Mouse (Mus musculus) inflammation-experienced regulatory T-cells, adult 6 months (primary cell): ENCODE results near the gene Ppip5k2. TPM values are rescaled to one million over a fixed set of nuclear protein-coding genes. Genes with fewer than 3 reads are reported as not detected.

Experiments
- ATAC-seq: one replicate; pipeline ENCODE4 v1.8.0; 2017
- polyA plus RNA-seq, 3 experiments: library from polyadenylated mRNA; unstranded; fragments of 100-300 nt; shearing (Covaris generic); gene quantifications; one replicate each; pipeline ENCODE4 v1.2.1; 2017

Ppip5k2 gene
- polyA plus RNA-seq, 3 experiments from 2014 or later = 30.7 to 38.6 (median 38.6) TPM

GRCm38 (mm10) chr1:97754392-97754791 is 15.8 kb downstream of the Ppip5k2 start:
- no peak for ATAC-seq

DNA sequence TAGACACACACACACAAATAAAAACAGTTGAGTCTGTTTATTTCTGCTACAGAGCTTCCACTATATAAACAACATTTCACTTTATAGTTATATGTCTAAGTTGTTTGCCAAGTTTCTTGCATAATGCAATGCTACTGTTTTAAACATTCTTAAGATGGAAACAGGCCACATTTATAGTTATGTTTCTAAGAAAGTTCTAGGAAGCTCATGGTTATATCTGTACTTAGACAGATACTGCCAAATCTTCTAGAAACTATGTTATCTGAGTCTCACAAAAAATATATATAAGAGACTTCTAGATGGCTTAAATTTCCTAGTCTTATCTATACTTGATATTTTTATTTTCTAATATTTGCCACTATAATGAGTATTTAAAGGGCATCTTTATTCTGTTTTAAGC is 17.0 kb downstream of the Ppip5k2 start:
- no peak for ATAC-seq

DNA sequence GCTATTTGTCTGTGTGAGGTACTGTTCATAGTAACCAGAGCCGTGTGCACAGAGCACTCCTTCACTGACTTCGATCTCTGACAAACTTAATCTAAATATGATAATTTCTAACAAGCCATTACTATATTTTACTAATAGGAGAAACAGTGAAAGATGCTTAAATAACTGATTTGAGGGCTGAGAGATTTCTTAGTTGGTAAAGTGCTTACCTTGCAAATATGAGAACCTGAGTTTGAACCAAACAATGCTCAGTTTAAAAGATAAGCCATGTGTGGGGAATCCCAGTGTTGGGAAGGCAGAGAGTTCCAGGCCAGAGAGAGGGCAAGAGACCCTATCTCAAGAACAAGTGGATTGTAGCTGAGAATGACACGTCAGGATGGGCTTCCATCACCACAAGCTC is 22.0 kb downstream of the Ppip5k2 start:
- ATAC-seq = no peak

DNA sequence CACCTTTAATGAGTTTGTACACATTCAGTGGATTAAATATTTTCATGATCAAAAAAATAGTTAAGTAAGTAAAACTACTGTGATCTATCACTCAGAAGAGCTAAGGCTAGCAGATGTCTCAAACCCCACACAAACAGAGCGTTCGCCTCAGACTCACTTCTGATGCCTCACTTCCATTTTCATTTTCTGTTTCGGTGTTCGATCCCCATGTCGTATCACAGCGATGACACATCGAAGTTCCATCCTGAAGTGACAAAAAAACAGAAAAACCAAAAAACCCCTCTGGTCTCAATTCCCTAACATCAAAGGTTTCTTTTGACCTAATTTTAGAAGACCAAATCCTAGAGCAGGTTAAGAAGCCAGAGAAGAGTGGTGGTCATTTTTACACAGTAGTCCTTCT is 23.9 kb downstream of the Ppip5k2 start:
- peak; percentile 92 for ATAC-seq

- ATAC-seq = no peak
Observed at GRCm38 (mm10) chr1:97745712-97746111, 24.5 kb downstream of the Ppip5k2 start.

DNA sequence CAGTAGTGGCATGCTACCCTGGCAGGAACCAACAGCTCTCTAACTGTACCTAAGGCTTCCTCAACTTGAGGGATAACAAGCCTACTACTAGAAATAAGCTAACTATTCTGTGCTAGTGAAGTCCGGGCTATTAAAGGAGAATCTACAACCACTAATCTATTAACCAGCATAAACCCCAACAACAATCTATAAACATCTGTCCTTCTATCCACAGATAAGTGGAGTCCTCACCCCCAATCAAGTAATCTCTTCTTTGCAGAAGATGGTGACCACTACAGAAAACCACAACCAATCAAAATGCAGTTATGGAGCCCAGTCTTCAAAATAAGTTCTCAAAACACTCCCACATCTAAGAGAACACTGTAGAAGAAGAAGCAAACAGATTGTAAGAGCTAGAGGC is 27.1 kb downstream of the Ppip5k2 start:
- no peak for ATAC-seq

GRCm38 (mm10) chr1:97729339-97729738 is 40.9 kb downstream of the Ppip5k2 start:
- ATAC-seq = no peak

- ATAC-seq = no peak
Observed at GRCm38 (mm10) chr1:97726730-97727129, 43.5 kb downstream of the Ppip5k2 start.

GRCm38 (mm10) chr1:97718440-97718839 is 51.8 kb downstream of the Ppip5k2 start:
- ATAC-seq = no peak

GRCm38 (mm10) chr1:97714334-97714868 is 55.8 kb downstream of the Ppip5k2 start:
- ATAC-seq = no peak

DNA sequence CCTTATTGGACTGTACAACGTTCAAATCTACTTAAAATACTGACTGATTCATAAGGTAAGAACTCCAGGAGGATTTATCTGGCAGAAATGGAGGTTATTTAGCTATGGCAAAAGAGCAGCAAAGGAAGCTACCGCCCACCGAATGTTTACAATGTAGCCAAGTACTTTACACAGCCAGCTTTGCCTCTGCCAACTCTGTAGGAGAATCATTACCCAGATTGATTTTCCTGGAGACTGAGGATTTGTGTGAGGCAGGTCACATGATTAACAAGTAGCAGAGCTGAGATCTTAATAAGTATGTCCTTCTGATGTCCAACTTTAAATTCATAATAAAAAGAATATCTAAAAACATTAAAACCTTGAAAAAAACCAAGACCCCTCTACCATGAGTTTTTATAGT is 59.7 kb downstream of the Ppip5k2 start:
- ATAC-seq = no peak

DNA sequence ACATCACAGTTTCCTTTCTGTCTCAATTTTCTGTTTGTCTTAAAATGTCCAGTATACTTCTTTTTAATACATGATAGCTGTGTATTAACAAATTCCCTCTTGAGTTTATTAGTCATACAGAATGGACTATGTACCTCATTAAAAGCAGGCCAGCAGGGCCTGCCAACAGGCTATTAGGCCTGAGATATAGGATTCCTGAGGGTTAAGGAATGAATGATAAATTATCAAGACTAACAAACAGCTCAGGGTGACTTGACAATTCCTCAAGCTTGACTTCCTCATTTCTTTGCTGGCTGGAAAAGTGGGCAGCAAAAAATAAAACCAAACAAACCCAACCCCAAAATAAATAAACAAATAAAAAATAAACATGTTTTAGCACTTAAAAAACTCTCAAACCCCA is 64.8 kb downstream of the Ppip5k2 start:
- no peak for ATAC-seq

DNA sequence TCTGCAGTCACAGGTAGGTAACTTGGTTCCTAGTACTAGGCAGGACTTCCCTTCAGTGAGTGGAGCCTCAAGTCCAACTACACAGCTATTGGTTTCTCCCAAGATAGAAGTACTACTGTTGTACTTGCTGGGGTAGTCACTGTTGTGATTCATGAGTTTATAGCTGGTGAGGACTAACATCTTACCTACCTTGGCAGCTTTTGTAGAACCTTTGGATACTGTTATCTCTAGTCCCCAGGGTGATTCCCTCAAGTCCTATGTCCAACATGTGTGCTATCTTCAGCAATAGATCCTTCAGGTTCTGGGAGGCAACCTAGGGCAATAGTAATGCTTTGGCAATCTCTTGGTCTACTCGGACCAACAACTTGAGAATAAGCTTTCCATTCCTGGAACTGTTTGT is 65.6 kb downstream of the Ppip5k2 start:
- ATAC-seq = no peak

- ATAC-seq = no peak
Observed at GRCm38 (mm10) chr1:97698956-97699570, 71.1 kb downstream of the Ppip5k2 start.

GRCm38 (mm10) chr1:97697273-97697672 is 72.9 kb downstream of the Ppip5k2 start:
- ATAC-seq = no peak

DNA sequence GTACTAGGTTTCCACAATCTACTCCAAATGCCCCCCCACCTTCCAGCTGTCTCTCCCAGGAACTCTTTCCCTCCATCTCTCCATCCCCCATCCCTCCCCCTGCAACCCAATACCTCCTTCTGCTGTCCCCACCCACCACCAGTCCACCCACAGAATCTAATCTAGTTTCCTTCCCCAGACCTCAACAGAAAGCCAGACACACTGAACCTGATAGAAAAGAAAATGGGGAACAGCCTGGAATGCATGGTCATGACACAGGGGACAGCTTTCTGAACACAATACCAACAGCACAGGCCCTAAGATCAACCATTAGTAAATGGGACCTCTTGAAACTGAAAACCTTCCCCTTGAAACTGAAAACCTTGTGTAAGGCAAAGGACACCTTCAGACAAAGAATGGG is 76.4 kb downstream of the Ppip5k2 start:
- no peak for ATAC-seq

DNA sequence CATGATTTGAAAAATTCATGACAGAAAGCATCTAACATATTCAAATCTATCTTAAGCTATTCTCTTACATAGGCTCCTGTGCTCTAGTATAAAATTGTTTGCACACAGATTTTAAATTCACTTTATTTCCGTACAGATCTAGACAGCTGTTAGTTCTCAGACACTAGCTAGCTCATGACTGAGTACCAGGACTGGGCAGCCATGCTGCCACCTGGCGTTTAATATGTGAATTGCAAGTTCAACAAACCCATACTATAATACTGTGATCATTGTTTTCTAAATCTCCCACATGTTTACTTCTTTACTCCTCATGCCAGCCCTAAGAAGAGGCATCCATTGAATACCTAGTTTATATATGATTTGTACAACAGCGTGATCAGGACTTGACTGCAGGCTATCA is 81.5 kb downstream of the Ppip5k2 start:
- peak; percentile 92 for ATAC-seq

DNA sequence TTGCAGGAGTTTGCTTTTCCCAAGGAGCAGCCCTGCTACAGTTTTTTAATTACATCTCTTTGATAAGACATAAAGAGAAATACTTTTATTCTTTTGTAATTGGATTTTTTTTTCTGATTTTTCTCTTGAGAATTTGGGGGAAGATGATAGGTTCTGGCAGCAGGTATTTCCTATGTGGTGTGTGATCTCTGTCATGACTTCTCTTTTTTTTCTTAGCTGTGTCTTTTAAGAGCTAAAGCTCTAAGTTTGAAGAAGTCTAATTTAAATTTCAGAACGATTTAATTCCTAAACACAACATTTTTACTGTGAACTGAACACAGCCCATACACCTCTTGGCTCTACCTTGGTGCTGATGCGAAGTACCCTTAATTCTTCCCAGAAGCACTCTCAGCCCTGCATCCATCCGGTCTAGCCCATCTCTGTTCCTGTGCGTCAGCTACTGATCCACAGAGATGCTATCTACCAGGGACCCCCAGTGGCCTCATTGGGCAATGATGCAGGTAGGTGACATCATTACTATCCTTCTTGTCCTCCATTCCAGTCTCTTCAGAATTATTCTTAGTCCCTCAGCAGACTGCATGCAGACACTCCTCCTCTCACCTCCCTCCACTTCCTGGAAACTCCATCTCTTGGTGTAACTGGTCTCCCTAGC is 93.6 kb downstream of the Ppip5k2 start:
- no peak for ATAC-seq

DNA sequence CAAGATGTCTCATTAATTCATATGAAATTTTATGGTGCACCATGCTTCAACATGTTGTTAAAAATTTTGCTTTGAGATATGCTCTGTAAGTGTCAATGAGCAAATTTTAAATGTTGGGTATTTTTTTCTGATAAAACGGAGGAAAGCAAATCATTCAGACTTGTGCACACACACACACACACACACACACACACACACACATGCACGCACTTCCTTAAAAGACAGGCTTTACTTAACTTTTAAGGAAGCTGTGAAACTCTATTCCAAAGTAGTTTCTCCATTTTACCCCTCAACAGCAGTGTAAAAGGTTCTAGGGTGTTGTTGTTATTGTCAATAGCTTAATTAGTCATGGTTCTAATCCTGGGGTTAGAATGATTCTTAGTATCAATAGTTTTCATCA is 94.1 kb downstream of the Ppip5k2 start:
- ATAC-seq = no peak

GRCm38 (mm10) chr1:97672849-97673248 is 97.4 kb downstream of the Ppip5k2 start:
- ATAC-seq = no peak

DNA sequence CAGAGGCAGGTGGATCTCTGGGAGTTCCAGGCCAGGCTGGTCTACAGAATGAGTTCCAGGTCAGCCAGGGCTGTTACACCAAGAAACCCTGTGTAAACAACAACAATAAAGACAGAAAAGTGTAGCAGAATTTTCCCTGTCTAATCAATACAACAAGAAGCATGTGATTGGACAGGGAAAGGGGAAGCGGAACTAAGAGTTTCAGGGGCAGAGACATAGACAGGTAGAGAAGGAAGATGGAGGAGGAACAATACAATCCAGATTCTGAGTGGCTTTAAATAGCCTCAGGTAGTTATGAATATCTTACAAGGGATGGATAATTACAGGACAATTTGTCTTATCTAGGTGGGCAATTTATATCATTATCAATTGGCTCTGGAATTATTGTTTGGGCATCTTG is 102.9 kb downstream of the Ppip5k2 start:
- ATAC-seq = no peak

- peak; percentile 10 for ATAC-seq
Observed at GRCm38 (mm10) chr1:97662324-97662723, 107.9 kb downstream of the Ppip5k2 start.

DNA sequence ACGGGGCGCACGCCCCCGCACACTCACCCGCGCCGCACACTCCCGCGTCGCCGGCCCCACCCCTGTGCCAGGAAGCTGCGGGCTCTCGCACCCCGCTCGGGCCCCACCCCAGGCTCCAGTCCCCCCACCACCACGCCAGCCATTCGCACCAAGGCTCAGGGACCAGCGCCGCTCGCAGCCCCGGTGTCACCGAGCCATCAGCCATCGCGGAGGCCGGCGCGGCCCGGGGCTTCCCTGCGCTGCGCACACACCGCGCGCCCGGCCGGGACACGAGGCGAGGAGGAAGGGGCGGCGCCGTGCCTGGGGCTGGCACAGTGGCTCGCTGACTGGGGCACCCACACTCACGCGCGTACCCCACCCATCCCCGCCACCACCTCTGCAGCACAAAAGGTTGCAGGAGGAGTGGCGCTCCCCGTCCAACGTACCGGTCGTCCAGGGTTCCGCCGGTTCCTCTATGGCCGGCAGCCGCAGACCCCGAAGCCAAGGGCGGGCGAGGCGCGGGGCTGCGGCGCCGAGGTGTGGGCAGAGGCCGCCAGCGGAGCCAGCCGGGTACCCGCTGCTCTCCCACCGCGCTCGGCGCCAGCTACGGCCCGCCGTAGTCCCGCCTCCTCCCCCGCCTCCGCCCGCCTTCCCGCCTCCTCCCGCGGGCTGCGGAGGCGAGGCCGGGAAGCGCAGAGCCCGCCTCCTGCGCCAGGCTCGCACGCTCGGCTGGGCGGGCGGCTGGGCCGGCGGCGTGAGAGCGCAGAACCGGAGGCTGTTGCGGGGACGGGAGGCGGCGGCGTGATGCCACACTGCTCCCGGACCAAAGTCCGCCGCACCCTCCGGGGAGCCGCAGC is 108.6 kb downstream of the Ppip5k2 start, which contains the start of gene D1Ertd622e:
TSS of gene D1Ertd622e (minus strand) at position 669 of the 836 bp plus-strand sequence.
- ATAC-seq = peak; percentile 52
